Mouse (Mus musculus) MEL (cell line): ENCODE measurements at regions not wholly inside any gene's neighbourhood (a gene's known extent, or its start where the extent isn't known, plus 50 kb on each side); places are given as distances from the start of the nearest gene placed in this dataset.

Source experiments
- DNase-seq: peaks from one replicate; pipeline ENCODE4 v3.0.0; 2011; ENCODE audit warnings: low read depth, low spot score
- H3K27ac ChIP-seq: 2 replicates; pipeline ENCODE4 v1.5.1; 2012; ENCODE audit warnings: low read depth, mild to moderate bottlenecking, control low read depth, low read length, moderate library complexity; ENCODE audit not compliant: control insufficient read depth
- H3K27me3 ChIP-seq, 2 experiments: fragments of 150-350 bp in 1 of 2; sonication (generic) in 1 of 2; 2 replicates each; pipeline ENCODE4 v1.6.1; 2012; ENCODE audit warnings: low read length in 2 of 2, mild to moderate bottlenecking in 2 of 2, improper control_type of control experiment in 1 of 2, moderate library complexity in 1 of 2; ENCODE audit not compliant: insufficient read depth in 2 of 2, control insufficient read depth in 1 of 2
- H3K36me3 ChIP-seq, 2 experiments: 2 replicates each; pipeline ENCODE4 v1.6.1; 2012 to 2014; ENCODE audit warnings: low read length in 2 of 2, improper control_type of control experiment in 1 of 2, inconsistent platforms in 1 of 2, mild to moderate bottlenecking in 1 of 2; ENCODE audit not compliant: insufficient read depth in 2 of 2, control insufficient read depth in 1 of 2
- H3K4me1 ChIP-seq, 2 experiments: fragments of 150-350 bp in 1 of 2; sonication (generic) in 1 of 2; 2 replicates each; pipeline ENCODE4 v1.6.1; 2012; ENCODE audit warnings: low read length in 2 of 2, improper control_type of control experiment in 1 of 2, mild to moderate bottlenecking in 1 of 2; ENCODE audit not compliant: insufficient read depth in 2 of 2, control insufficient read depth in 1 of 2
- H3K4me3 ChIP-seq, 2 experiments: fragments of 150-350 bp in 1 of 2; sonication (generic) in 1 of 2; 2 replicates each; pipeline ENCODE4 v1.5.1; 2012; ENCODE audit warnings: low read depth in 2 of 2, low read length in 2 of 2, mild to moderate bottlenecking in 2 of 2, moderate library complexity in 2 of 2, control low read depth in 1 of 2, improper control_type of control experiment in 1 of 2; ENCODE audit not compliant: control insufficient read depth in 1 of 2, insufficient read depth in 1 of 2
- H3K79me2 ChIP-seq: 2 replicates; pipeline ENCODE4 v1.6.1; 2012; ENCODE audit warnings: mild to moderate bottlenecking, low read length, moderate library complexity; ENCODE audit not compliant: control insufficient read depth, poor library complexity, insufficient read depth
- H3K9ac ChIP-seq: 2 replicates; pipeline ENCODE4 v1.6.1; 2012; ENCODE audit warnings: low read depth, mild to moderate bottlenecking, control low read depth, low read length, moderate library complexity; ENCODE audit not compliant: control insufficient read depth, poor library complexity, severe bottlenecking
- H3K9me3 ChIP-seq: fragments of 150-350 bp; sonication (generic); replicated peaks from 2 replicates; pipeline ENCODE4 v1.6.1; 2012; ENCODE audit warnings: mild to moderate bottlenecking, low read length, improper control_type of control experiment, moderate library complexity; ENCODE audit not compliant: insufficient read depth
- CHD1 ChIP-seq: IDR thresholded peaks from 2 replicates; pipeline ENCODE4 v1.6.1; 2012; ENCODE audit warnings: low read depth, mild to moderate bottlenecking, inconsistent platforms, low read length, improper control_type of control experiment
- E2F4 ChIP-seq: IDR thresholded peaks from 2 replicates; pipeline ENCODE4 v1.6.1; 2011; ENCODE audit warnings: low read depth, low read length, improper control_type of control experiment, borderline replicate concordance
- GABPA ChIP-seq: IDR thresholded peaks from 2 replicates; pipeline ENCODE4 v1.6.1; 2012; ENCODE audit warnings: low read depth, mild to moderate bottlenecking, inconsistent platforms, low read length, improper control_type of control experiment, moderate library complexity
- HCFC1 ChIP-seq: IDR thresholded peaks from 2 replicates; pipeline ENCODE4 v1.6.1; 2012; ENCODE audit warnings: low read depth, mild to moderate bottlenecking, inconsistent platforms, low read length, improper control_type of control experiment, moderate library complexity
- KAT2A ChIP-seq: conservative IDR thresholded peaks from 2 replicates; pipeline ENCODE4 v1.6.1; 2012; ENCODE audit warnings: low read depth, low read length, improper control_type of control experiment, inconsistent platforms
- MAZ ChIP-seq: IDR thresholded peaks from 2 replicates; pipeline ENCODE4 v1.6.1; 2012; ENCODE audit warnings: low read depth, mild to moderate bottlenecking, inconsistent platforms, low read length, improper control_type of control experiment
- MXI1 ChIP-seq: IDR thresholded peaks from 2 replicates; pipeline ENCODE4 v1.6.1; 2011; ENCODE audit warnings: mild to moderate bottlenecking, low read depth, low read length, improper control_type of control experiment
- MYB ChIP-seq: IDR thresholded peaks from 2 replicates; pipeline ENCODE4 v1.6.1; 2011; ENCODE audit warnings: mild to moderate bottlenecking, low read depth, low read length, improper control_type of control experiment
- SIN3A ChIP-seq: IDR thresholded peaks from 2 replicates; pipeline ENCODE4 v1.6.1; 2012; ENCODE audit warnings: low read length, improper control_type of control experiment, inconsistent platforms
- SMC3 ChIP-seq: IDR thresholded peaks from 2 replicates; pipeline ENCODE4 v1.6.1; 2011; ENCODE audit warnings: low read depth, low read length, improper control_type of control experiment
- UBTF ChIP-seq: IDR thresholded peaks from 2 replicates; pipeline ENCODE4 v1.6.1; 2012; ENCODE audit warnings: low read depth, mild to moderate bottlenecking, inconsistent platforms, low read length, improper control_type of control experiment, moderate library complexity, borderline replicate concordance; ENCODE audit not compliant: insufficient read depth
- ZMIZ1 ChIP-seq: IDR thresholded peaks from 2 replicates; pipeline ENCODE4 v1.6.1; 2012; ENCODE audit warnings: low read depth, mild to moderate bottlenecking, inconsistent platforms, low read length, improper control_type of control experiment, moderate library complexity
- ZNF384 ChIP-seq: IDR thresholded peaks from 2 replicates; pipeline ENCODE4 v1.6.1; 2012; ENCODE audit warnings: low read depth, mild to moderate bottlenecking, inconsistent platforms, low read length, improper control_type of control experiment

- no peak for TF ChIP-seq HCFC1
Observed at GRCm38 (mm10) chr16:30775740-30776700, 176.5 kb downstream of the Fam43a start (continued).

GRCm38 (mm10) chr16:30777416-30777815 is 177.9 kb downstream of the Fam43a start:
- Histone ChIP-seq H3K9me3 (no peaks in the 10 kb centered on the region), H3K27ac (no peak overlapping the region), H3K4me3 (no peak overlapping the region), H3K4me1 (0 out of 4 replicates have a peak, but pooled peaks cover 0 to 3% of the 10 kb centered on the region in 2 experiments), H3K9ac (no peak overlapping the region)
- TF ChIP-seq SMC3 (peak; percentile 19; the same call in 1 of the 2 replicates), SIN3A (no peak)
- TF ChIP-seq, all 39 proteins: peak for 1
- Histone ChIP-seq H3K79me2 (no peaks in the 10 kb centered on the region), H3K27me3 (peaks cover 12 to 14% of the 10 kb centered on the region in 2 experiments), H3K36me3 (no peaks in the 10 kb centered on the region)
- DNase-seq = no peak

- DNase-seq = no peak
- Histone ChIP-seq H3K27ac (no peak overlapping the region), H3K27me3 (peaks cover 12 to 17% of the 10 kb centered on the region in 2 experiments), H3K9ac (no peak overlapping the region), H3K4me3 (no peak overlapping the region), H3K9me3 (no peaks in the 10 kb centered on the region), H3K4me1 (no peaks in the 10 kb centered on the region)
- TF ChIP-seq GABPA (no peak), ZMIZ1 (no peak), MXI1 (no peak), KAT2A (no peak), CHD1 (no peak), MYB (no peak), E2F4 (no peak), UBTF (no peak), ZNF384 (no peak), HCFC1 (no peak), MAZ (no peak)
- TF ChIP-seq, all 39 proteins: peak for 0
- no peaks in the 10 kb centered on the region for H3K36me3 ChIP-seq
- no peaks in the 10 kb centered on the region for H3K79me2 ChIP-seq
Observed at GRCm38 (mm10) chr16:30778078-30778477, 178.6 kb downstream of the Fam43a start.
